Mouse (Mus musculus) spleen, adult 2 months (tissue): ENCODE results near the gene Rab37.

Source experiments
- CTCF ChIP-seq: fragments of 200-500 bp; IDR thresholded peaks from 2 replicates; pipeline ENCODE4 v1.5.1; 2011; ENCODE audit warnings: mild to moderate bottlenecking, inconsistent platforms; ENCODE audit not compliant: insufficient read depth, insufficient read length, insufficient replicate concordance; ENCODE audit errors: extremely low read depth
- POLR2A ChIP-seq: fragments of 200-500 bp; IDR thresholded peaks from 2 replicates; pipeline ENCODE4 v1.6.1; 2011; ENCODE audit warnings: low read depth, low read length, inconsistent platforms

- TF ChIP-seq CTCF (no peak), POLR2A (no peak)
These were observed 16.2 kb downstream of the Rab37 start for GRCm38 (mm10) chr11:115107403-115107916.
